Mouse (Mus musculus): ENCODE measurements around the gene Cdc42bpa.
A peak's percentile ranks its signal among the peaks of the same experiment; 100 is the strongest.

Gene Cdc42bpa

DNA sequence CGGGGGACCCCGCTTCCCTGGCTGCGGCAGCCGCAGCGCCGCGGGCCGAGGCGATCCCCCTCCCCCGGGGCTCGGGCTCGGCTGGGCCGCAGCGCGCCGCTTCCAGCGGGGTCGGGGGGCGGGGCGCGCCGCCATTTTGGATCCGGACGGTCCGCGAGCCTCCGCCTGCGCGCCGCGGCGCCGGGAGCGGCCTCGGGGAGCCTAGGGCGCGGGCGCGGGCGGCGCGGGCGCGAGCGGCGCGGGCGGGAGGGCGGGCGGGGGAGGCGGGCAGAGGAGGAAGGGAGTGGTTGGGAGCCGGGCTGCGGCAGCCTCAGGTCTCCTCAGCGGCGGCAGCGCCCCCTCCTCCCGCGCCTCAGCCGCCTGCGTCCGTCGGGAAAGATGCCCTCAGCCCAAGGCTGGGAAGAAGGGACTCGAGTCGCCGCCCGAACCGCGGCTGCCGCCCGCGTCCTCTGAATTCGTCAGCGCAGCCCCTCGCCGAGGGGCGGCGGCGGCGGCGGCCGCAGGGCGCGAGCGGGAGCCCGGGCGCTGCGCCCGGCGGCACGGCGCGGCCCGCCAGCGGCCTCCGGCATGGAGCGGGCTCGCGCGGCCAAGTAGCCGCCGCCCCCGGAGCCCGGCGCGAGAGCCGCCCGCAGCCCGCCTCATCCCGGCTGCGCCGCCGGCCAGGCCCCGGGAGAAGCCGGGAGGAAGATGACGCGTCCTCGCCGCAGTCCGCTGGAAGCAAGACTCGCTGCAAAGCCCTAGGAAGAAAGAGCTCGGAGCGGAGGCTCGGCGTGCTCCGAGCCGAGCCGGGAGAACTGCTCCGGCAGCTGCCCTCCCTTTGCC lies at the start of gene Cdc42bpa:
Gene Cdc42bpa, plus strand, starts transcription at position 752 of the 822 bp plus-strand sequence.
- peak; percentile 43 to 47 for DNase-seq

DNA sequence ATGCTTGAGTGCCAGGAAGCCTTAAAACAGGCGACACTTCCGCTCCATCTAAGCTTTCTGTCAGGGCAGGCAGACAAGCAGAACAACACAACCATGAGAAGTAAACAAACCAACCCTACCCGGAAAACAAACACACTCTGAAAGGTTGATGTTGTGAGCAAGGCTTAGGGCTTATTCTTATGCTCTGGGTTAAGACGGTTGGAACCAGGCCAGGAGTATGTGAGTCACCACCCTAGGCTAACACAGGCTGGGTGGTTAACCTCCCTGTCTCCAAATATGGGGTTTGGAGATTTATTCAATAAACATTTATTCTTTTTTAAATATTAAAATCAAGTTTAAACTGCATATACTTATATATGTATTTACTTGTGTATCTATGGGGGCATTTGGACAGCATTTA lies 46.8 kb upstream of the Cdc42bpa start:
- no peak for DNase-seq

- no peak for DNase-seq
Measured at GRCm38 (mm10) chr1:179917036-179917435, 43.2 kb upstream of the Cdc42bpa start.

DNA sequence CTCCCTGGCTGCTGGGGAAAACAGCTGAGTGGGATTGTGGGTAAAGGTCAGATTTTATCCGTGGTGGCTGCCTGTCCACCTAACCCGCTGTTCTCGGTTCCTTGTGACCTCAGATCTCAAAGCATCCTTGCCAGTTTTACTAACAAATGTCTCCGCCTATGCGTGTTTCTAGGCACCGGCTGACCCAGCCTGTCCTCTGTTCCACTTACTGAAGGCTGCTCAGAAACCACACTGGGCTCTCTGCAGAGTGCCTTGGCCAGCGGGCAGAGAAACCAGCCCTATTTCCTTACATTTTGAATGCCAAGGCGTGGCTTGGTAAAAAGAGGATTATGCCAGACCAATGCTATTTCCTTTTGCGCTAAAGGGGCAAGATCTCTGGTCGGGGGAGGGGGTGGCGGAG lies 42.8 kb upstream of the Cdc42bpa start:
- DNase-seq = no peak

DNA sequence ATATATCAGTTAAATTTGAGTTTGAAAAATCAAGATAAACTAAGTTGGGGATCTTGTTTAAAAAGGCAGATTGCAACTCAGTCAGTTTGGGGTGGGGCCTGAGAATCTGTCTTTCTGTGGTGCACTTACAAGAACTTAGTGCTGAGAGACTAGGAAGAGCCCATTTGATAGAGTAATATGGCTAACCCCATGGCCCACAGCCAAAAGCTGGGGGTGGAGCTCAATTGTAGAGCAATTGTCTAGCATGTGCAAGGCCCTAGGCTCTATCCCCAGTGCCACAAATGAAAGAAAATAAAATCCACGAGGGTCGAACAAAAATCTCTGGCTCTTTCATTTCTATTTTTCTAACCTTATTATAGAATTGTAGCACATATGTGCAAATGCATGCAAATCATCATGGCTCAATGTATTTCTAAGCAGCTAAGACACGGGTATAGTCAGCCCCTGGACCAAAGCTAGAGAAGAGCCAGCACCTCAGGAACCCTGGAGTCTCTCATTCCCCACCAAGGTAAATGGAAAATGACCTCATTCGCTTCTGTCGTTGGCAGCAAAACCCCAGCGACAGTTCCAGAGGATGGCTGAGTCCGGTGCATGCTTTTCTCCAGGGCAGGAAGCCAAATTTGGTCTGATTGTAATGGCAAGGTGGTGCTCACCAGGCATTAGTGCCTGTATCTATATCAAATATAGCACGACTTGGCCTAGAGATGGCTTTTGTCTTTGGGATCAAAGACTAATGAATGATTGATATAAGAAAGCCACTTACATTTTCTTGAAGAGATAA lies 40.4 kb upstream of the Cdc42bpa start:
- no peak for DNase-seq

GRCm38 (mm10) chr1:179923661-179924405 lies 36.4 kb upstream of the Cdc42bpa start:
- no peak for DNase-seq

DNA sequence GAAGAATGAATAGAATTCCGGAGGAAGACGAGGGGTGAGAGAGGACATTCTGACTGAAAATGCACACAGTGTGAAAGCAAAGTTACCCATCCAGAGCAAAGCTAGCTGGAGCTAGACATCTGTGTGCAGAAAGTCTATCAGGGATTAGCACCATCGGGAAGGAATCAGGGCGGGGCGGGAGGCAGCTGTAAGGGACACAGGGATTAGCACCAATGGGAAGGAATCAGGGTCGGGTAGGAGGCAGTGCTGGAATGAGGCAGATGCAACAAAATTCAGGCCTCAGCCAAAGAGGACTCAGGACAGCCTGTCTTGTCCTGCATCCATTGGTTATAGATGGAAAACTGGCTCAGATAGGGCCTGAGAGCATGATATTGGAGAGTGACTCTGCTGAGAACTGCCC lies 34.0 kb upstream of the Cdc42bpa start:
- DNase-seq = no peak

- no peak for DNase-seq
Measured at GRCm38 (mm10) chr1:179927102-179927501, 33.2 kb upstream of the Cdc42bpa start.

- no peak for DNase-seq
Measured at GRCm38 (mm10) chr1:179928822-179929221, 31.4 kb upstream of the Cdc42bpa start.

DNA sequence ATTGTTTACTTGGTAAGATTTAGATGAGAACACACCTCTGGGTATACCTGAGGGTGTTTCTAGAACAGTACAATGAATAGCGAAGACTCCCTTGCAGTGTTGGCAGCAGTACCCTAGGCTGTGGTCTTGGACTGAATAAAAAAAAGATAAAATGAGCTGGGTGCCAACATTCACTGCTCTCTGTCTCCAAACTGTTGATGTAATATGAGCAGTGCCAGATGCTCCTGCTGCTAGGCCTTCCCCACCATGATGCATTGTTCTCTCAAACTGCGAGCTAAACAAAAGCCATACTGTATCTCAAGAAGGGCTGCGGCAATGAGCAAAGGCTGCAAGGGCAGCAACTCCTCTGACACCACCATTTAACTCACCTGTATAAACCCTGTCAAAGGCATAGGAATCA lies 29.0 kb upstream of the Cdc42bpa start:
- no peak for DNase-seq

GRCm38 (mm10) chr1:179934064-179934463 lies 26.2 kb upstream of the Cdc42bpa start:
- no peak for DNase-seq

DNA sequence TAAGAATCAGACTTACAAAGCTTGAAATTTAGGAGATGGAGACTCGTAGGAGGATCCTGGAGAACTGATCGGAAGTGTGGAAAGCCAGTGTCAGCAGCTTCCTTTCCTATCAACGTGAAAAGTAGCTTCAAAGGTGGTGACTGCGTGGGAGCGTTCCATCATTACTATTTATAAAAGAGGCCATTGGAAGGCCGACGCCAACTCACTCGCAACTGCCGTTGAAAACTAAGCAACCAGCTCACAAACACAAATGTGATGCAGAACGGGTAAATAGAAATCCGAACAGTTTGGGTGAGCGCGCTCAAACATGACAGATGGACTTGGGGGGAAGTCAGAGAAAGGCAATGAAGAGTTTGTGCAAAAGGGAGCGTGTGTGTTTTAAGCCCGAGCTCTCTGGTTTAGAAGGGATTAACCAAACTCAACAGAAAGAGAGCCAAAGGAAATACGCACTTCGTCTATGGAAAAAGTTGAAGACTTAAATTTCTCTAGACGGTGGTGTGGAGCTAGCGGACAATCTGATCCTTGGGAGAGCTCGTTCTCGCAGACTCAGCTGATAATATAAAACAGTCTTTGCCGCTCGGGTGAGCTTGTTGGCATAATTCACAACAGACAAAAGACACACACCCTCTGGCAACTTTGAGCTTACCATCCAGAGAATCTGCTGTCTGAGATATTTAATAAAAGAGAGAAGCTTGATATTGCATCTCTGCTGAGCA lies 20.0 kb upstream of the Cdc42bpa start:
- DNase-seq = no peak

GRCm38 (mm10) chr1:179940787-179941352 lies 19.4 kb upstream of the Cdc42bpa start:
- no peak for DNase-seq

DNA sequence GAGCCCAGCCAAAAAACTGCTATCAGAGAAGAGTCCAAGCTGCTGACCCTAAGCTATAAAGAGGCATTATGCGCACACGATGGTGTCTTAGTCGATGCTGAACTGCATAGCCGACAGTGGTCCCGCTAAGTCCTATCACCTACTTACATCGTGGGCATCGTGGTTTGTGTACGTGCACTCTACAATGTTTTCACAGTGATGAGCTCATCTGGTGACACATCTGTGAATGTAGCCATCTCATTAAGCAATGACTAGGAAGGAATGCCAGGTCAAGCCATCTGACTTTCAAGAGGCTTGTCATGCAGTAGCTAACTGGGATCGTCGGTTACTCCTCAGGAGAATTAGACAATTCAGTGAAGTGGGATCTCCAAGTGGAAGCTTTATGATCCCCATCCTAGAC lies 15.3 kb upstream of the Cdc42bpa start:
- no peak for DNase-seq

DNA sequence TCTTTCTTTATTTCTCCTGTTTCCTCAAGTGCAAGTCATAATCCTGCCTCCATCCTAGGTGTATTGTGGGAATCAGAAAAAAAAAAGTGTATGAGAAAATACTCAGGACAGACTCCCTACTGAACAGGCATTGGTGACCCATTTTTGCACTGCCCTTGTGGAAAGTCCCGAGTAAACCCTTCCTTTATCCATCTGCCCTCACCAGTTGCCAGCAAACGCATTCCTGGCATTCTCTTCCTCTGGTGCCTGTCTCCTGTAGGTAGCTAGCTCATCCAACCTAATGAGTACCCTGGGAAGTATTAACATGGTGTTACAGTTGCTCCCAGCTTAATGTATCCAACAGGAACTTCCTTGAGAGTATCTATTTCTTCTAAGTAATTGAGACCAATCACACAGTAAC lies 13.7 kb upstream of the Cdc42bpa start:
- no peak for DNase-seq

DNA sequence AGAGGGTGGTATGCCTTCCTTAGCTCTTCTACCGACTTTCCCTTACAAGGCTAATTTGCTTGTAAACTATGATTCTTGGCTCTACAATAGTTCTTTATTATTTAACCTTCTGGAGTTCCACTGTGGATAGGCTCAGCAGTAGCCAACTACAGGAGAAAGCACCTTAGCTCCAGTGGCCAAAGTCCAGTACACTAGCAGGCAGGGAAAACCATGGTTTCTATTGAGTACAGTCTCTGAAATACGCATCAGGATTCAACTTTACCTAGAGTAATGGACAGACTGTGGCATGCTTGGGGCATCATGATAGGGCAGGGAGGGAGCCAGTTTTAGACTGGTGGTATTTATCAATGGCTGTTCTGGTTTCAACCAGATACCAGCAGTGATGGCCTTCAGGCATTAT lies 12.6 kb upstream of the Cdc42bpa start:
- no peak for DNase-seq

DNA sequence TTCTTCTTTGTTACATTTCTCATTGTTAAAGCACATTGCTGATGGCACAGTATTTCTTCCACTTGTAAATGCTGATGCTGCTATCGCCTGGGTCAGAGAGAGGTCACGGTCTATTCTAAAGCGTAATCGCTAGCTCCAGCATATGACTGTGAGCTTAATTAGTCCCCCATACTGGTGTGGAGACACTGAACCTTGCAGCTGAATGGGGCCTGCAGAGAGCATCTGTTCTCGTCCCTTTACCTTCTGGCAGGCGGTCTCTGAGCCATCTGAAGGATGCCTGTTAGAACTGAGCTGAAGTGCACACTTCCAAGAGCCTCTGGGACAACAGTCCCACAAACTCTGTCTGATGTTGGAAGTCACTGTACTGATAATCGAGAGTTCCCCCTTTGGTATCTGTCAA lies 8.7 kb upstream of the Cdc42bpa start:
- no peak for DNase-seq

DNA sequence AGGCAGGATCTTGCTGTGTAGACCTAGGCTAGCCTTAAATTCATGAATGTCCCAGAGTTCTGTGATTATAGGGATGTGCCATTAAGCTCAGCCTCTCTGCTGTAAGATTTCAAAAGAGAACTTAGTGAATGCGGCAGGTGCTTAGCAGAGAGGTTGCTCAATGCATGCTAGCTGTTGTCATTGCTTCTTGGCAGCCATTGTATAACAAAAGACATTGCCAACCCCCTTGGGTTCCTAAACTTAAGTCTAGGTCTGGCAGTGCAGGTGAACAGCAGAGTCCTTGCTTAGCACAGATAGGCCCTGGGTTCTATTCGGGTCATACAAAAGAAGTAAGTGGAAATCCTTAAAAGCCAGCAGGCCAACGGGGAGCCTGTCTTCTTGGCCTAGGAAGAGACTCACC lies 7.0 kb upstream of the Cdc42bpa start:
- no peak for DNase-seq

DNA sequence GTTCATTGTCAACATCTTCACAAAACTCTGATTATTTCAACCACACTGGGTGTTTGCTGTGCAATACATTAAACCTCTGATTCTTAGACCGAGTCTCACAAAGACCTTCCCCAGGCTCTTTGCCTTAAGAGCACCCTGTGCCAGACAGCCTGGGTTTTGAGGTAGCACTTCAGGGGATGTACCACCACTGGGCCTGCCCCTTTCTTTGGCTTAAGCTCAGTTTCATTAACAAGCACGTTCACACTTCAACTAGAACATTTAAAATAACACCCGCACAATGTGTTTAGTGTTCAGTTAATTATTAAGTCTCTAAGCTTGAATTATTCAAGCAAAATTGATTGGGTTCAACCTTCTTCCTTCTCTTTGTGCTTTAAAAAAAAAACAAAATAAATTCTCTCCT lies 2.8 kb upstream of the Cdc42bpa start:
- DNase-seq = no peak

- peak; percentile 5 to 7 for DNase-seq
Measured at GRCm38 (mm10) chr1:179958871-179959720, 1.2 kb upstream of the Cdc42bpa start.

- DNase-seq = no peak
Measured at GRCm38 (mm10) chr1:179960543-179960876, 238 bp downstream of the Cdc42bpa start.

Measured in thymus, adult 18-20 months (tissue).